Mouse (Mus musculus) heart, postnatal 25 days (tissue): ENCODE measurements at regions not wholly inside any gene's neighbourhood (a gene's known extent, or its start where the extent isn't known, plus 50 kb on each side); places are given as distances from the start of the nearest gene placed in this dataset.

Experiments used
- DNase-seq: peaks from one replicate; pipeline ENCODE4 v3.0.0; 2022; ENCODE audit warnings: low spot score
- intact Hi-C: fragments of 180-260 bp; cut with DNase I; formaldehyde crosslinking; loops from one replicate; pipeline ENCODE4 v1.15.1; 2025

- DNase-seq: no peak
- intact Hi-C loops: no loop called here
These were observed 605.5 kb upstream of the Nrp1 start for GRCm38 (mm10) chr8:127752871-127753270.

GRCm38 (mm10) chr8:127753793-127754565, 604.4 kb upstream of the Nrp1 start:
- intact Hi-C loops: no loop called here
- no peak for DNase-seq

- no peak for DNase-seq
- intact Hi-C loops: no loop called here
These were observed 601.0 kb upstream of the Nrp1 start for GRCm38 (mm10) chr8:127757396-127757795.

GRCm38 (mm10) chr8:127759906-127760305, 598.5 kb upstream of the Nrp1 start:
- intact Hi-C loops: no loop called here
- no peak for DNase-seq

GRCm38 (mm10) chr8:127765199-127765598, 593.2 kb upstream of the Nrp1 start:
- DNase-seq: no peak
- intact Hi-C loops: loop anchor here (5.0 kb wide), 1 partner anchor 47 kb away; no protein-coding TSS in a partner anchor

- no peak for DNase-seq
- intact Hi-C loops: loop anchor here (5.0 kb wide), 1 partner anchor 44 kb away; no protein-coding TSS in a partner anchor
These were observed 590.1 kb upstream of the Nrp1 start for GRCm38 (mm10) chr8:127768311-127768710.

GRCm38 (mm10) chr8:127769651-127770050, 588.8 kb upstream of the Nrp1 start:
- intact Hi-C loops: loop anchor here (5.0 kb wide), 1 partner anchor 43 kb away; no protein-coding TSS in a partner anchor

GRCm38 (mm10) chr8:127771781-127772180, 586.6 kb upstream of the Nrp1 start:
- intact Hi-C loops: no loop called here
- no peak for DNase-seq

More at GRCm38 (mm10) chr8:127769651-127770050, 588.8 kb upstream of the Nrp1 start:
- DNase-seq: no peak

- DNase-seq: no peak
- intact Hi-C loops: no loop called here
These were observed 586.0 kb upstream of the Nrp1 start for GRCm38 (mm10) chr8:127772415-127772814.

- intact Hi-C loops: no loop called here
- no peak for DNase-seq
These were observed 585.5 kb upstream of the Nrp1 start for GRCm38 (mm10) chr8:127772917-127773316.

GRCm38 (mm10) chr8:127774642-127775041, 583.8 kb upstream of the Nrp1 start:
- DNase-seq: no peak
- intact Hi-C loops: no loop called here

- no peak for DNase-seq
- intact Hi-C loops: no loop called here
These were observed 583.2 kb upstream of the Nrp1 start for GRCm38 (mm10) chr8:127775160-127775559.

GRCm38 (mm10) chr8:127775747-127776146, 582.7 kb upstream of the Nrp1 start:
- intact Hi-C loops: no loop called here
- no peak for DNase-seq

GRCm38 (mm10) chr8:127778352-127779020, 579.9 kb upstream of the Nrp1 start:
- no peak for DNase-seq
- intact Hi-C loops: no loop called here

- intact Hi-C loops: no loop called here
- no peak for DNase-seq
These were observed 579.2 kb upstream of the Nrp1 start for GRCm38 (mm10) chr8:127779021-127779689.

- intact Hi-C loops: no loop called here
- DNase-seq: no peak
These were observed 577.8 kb upstream of the Nrp1 start for GRCm38 (mm10) chr8:127780596-127780995.

GRCm38 (mm10) chr8:127781011-127781410, 577.4 kb upstream of the Nrp1 start:
- intact Hi-C loops: no loop called here
- no peak for DNase-seq

- no peak for DNase-seq
- intact Hi-C loops: no loop called here
These were observed 565.8 kb upstream of the Nrp1 start for GRCm38 (mm10) chr8:127792611-127793010.

- DNase-seq: no peak
- intact Hi-C loops: no loop called here
These were observed 558.4 kb upstream of the Nrp1 start for GRCm38 (mm10) chr8:127799849-127800471.

GRCm38 (mm10) chr8:127802136-127802535, 556.3 kb upstream of the Nrp1 start:
- intact Hi-C loops: no loop called here
- DNase-seq: no peak
